Mouse (Mus musculus): ENCODE data around the gene Cysltr1. TPM values are rescaled to one million over a fixed set of nuclear protein-coding genes. Genes with fewer than 3 reads are reported as not detected.

The Cysltr1 gene
- 0.58 and 0.59 TPM in 2 replicates for polyA plus RNA-seq (2012; rRNA removed)

GRCm38 (mm10) chrX:106603386-106603785 is at the start of gene Cysltr1:
TSS of gene Cysltr1 (minus strand) at chrX:106603679.

GRCm38 (mm10) chrX:106582886-106583285 is 20.6 kb downstream of the Cysltr1 start, which contains the start of gene Gm5127:
TSS of gene Gm5127 (plus strand) at chrX:106583186.

Other genes starting within 250 kb of the Cysltr1 start
- not detected in 2 replicates for gene Fndc3c1, start 118.3 kb downstream of the Cysltr1 start, polyA plus RNA-seq (2012; rRNA removed)
- gene Gm5127, start 20.5 kb downstream of the Cysltr1 start, polyA plus RNA-seq (2012; rRNA removed), result not detected in 2 replicates
- 0.31 and 0.34 TPM in 2 replicates for gene Rtl3, start 237.0 kb upstream of the Cysltr1 start, polyA plus RNA-seq (2012; rRNA removed)